Mouse (Mus musculus) liver, embryonic 13.5 days (tissue): Measurements from ENCODE around the gene 1810009A15Rik. TPM values are rescaled to one million over a fixed set of nuclear protein-coding genes. Genes with fewer than 3 reads are reported as not detected.

ENCODE experiments used
- ATAC-seq: fragments of 200-750 bp; cut with Nextera tagmentation; 2 replicates; pipeline ENCODE4 v1.8.0; 2017; ENCODE audit warnings: low read depth, mild to moderate bottlenecking, moderate number of reproducible peaks, moderate library complexity
- DNase-seq: peaks from one replicate; pipeline ENCODE4 v3.0.0; 2022
- H3K27ac ChIP-seq: fragments of 300-500 bp; sonication (generic); 2 replicates; pipeline ENCODE4 v1.5.1; 2015; ENCODE audit warnings: moderate library complexity, mild to moderate bottlenecking, inconsistent platforms
- H3K27me3 ChIP-seq: fragments of 300-500 bp; sonication (generic); 2 replicates; pipeline ENCODE4 v1.6.1; 2015; ENCODE audit warnings: mild to moderate bottlenecking, inconsistent platforms
- H3K36me3 ChIP-seq: fragments of 300-500 bp; sonication (generic); 2 replicates; pipeline ENCODE4 v1.6.1; 2015; ENCODE audit warnings: mild to moderate bottlenecking, inconsistent platforms
- H3K4me1 ChIP-seq: fragments of 300-500 bp; sonication (generic); replicated peaks from 2 replicates; pipeline ENCODE4 v1.6.1; 2015; ENCODE audit warnings: inconsistent platforms
- H3K4me2 ChIP-seq: fragments of 300-500 bp; sonication (generic); 2 replicates; pipeline ENCODE4 v1.6.1; 2015; ENCODE audit warnings: inconsistent platforms, mild to moderate bottlenecking, moderate library complexity
- H3K4me3 ChIP-seq: fragments of 300-500 bp; sonication (generic); replicated peaks from 2 replicates; pipeline ENCODE4 v1.5.1; 2015; ENCODE audit warnings: mild to moderate bottlenecking, inconsistent platforms
- H3K9ac ChIP-seq: fragments of 300-500 bp; sonication (generic); 2 replicates; pipeline ENCODE4 v1.6.1; 2015; ENCODE audit warnings: mild to moderate bottlenecking, inconsistent platforms
- H3K9me3 ChIP-seq: fragments of 300-500 bp; sonication (generic); replicated peaks from 2 replicates; pipeline ENCODE4 v1.6.1; 2016; ENCODE audit warnings: inconsistent platforms
- WGBS: fragments of 180-500 bp; shearing (Covaris S2); methylation state at CpG from one replicate; pipeline ENCODE4 v1.1.7; 2015; ENCODE audit not compliant: insufficient replicate concordance; 5-methylcytosine and 5-hydroxymethylcytosine counted together
- polyA plus RNA-seq: library from polyadenylated mRNA; unstranded; fragments of >200 nt; fragmentation: Nextera tagmentation; extraction: Ambion mirVana; gene quantifications from 2 replicates; pipeline ENCODE4 v1.2.1, GENCODE M21; 2015

Gene 1810009A15Rik
- polyA plus RNA-seq, result 89.5 and 92.3 TPM in 2 replicates

GRCm38 (mm10) chr19:8888511-8889385 is at the start of gene 1810009A15Rik, which contains the start of gene Gm49416:
Gene 1810009A15Rik, plus strand, starts transcription at chr19:8888853.
Gene Gm49416, plus strand, starts transcription at chr19:8888926.
- H3K27me3 ChIP-seq, result no peaks in the 10 kb centered on the region
- H3K36me3 ChIP-seq, result peaks cover 19% of the 10 kb centered on the region

DNA sequence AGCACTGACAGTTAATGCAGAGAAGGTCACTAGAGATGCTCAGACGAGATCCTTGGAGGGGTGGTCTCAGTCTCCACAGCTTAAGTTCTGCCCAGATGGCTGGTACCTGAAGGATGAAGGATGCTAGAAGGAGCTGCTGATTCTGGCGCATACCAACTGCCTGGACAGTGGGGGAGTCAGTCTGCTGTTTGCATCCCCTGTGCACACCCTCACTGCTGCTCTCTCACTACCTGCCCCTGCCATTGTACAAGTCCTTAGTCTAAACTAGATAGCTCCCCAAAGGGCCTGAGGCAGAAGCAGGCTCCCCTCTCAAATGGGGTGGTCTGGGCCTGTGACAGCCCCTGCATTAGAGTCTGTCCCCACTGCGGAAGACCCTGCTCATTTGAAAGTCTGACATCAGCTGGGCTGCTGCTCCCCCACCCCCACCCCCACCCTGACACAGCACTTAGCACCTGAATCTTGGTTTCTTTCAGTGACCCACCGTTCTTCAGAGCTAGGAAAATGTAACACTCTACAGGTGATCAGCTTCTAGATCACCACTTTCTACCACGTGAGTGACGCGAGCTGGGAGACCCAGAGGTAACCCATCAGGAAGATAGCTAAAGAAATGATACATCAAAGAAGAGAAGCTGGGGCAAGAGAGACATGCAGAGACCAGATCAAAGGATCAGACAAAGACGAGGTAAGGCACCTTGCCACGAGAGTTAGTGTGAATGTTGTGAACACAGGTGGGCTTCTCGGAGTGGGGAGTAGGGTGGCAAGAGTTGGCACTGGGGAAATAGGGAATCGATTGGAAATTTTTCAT is 49.3 kb upstream of the 1810009A15Rik start, which contains the start of gene Gng3:
Gene Gng3, minus strand, starts transcription at position 92 of the 805 bp plus-strand sequence.
- Histone ChIP-seq H3K36me3 (peaks cover 23% of the 10 kb centered on the region), H3K9me3 (no peaks in the 10 kb centered on the region), H3K9ac (peak within 1 kb of the TSS; percentile 87), H3K4me2 (peak within 1 kb of the TSS; percentile 91), H3K27ac (peak within 1 kb of the TSS; percentile 93), H3K4me3 (peak within 1 kb of the TSS; percentile 75), H3K27me3 (no peaks in the 10 kb centered on the region), H3K4me1 (peaks cover 46% of the 10 kb centered on the region)
- ATAC-seq (no peak), DNase-seq (no peak)
- WGBS, result 72% methylated on average over 11 of the region's 11 CpGs

More at GRCm38 (mm10) chr19:8888511-8889385, at the start of gene 1810009A15Rik, which contains the start of gene Gm49416:
- under 1% methylated on average over 58 of the region's 58 CpGs for WGBS
- no peaks in the 10 kb centered on the region for H3K9me3 ChIP-seq
- DNase-seq, result peak; percentile 94
- H3K27ac ChIP-seq, result peak within 1 kb of the TSS; percentile 89
- H3K9ac ChIP-seq, result peak within 1 kb of the TSS; percentile 85
- ATAC-seq, result peak; percentile 91
- peaks cover 53% of the 10 kb centered on the region for H3K4me1 ChIP-seq
- H3K4me3 ChIP-seq, result peak within 1 kb of the TSS; percentile 73
- H3K4me2 ChIP-seq, result peak within 1 kb of the TSS; percentile 84

- H3K27me3 ChIP-seq, result no peaks in the 10 kb centered on the region
- peaks cover 49% of the 10 kb centered on the region for H3K4me1 ChIP-seq
- peak overlapping the region; percentile 69 for H3K4me3 ChIP-seq
- DNase-seq (peak; percentile 72), ATAC-seq (peak; percentile 78)
- no peaks in the 10 kb centered on the region for H3K9me3 ChIP-seq
- 25% methylated on average over 29 of the region's 29 CpGs for WGBS
- peak overlapping the region; percentile 67 for H3K27ac ChIP-seq
- H3K9ac ChIP-seq, result peak overlapping the region; percentile 84
- peak overlapping the region; percentile 85 for H3K4me2 ChIP-seq
- peaks cover 17% of the 10 kb centered on the region for H3K36me3 ChIP-seq
Measured at GRCm38 (mm10) chr19:8839908-8840791, 48.5 kb upstream of the 1810009A15Rik start.

DNA sequence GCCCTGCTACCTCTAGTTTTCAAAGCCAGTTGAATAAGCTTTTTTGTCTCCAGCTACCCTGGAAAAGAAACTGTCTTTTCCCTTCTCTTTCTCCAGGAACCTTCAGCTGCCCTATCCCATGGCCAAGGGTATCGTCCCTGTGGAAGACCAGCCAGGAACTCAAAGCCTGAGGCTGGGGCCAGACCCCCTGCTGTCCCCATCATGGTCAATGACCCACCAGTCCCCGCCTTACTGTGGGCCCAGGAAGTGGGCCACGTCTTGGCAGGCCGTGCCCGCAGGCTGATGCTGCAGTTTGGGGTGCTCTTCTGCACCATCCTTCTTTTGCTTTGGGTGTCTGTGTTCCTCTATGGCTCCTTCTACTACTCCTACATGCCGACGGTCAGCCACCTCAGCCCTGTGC is 47.6 kb upstream of the 1810009A15Rik start:
- Histone ChIP-seq H3K36me3 (peaks cover 19% of the 10 kb centered on the region), H3K9me3 (no peaks in the 10 kb centered on the region), H3K27me3 (no peaks in the 10 kb centered on the region), H3K9ac (peak overlapping the region; percentile 84), H3K27ac (peak overlapping the region; percentile 67), H3K4me1 (peaks cover 49% of the 10 kb centered on the region), H3K4me2 (peak overlapping the region; percentile 85), H3K4me3 (peak overlapping the region; percentile 69)
- no peak for ATAC-seq
- DNase-seq, result no peak
- 77% methylated on average over 7 of the region's 7 CpGs for WGBS

GRCm38 (mm10) chr19:8842961-8843360 is 45.7 kb upstream of the 1810009A15Rik start:
- ATAC-seq (no peak), DNase-seq (no peak)
- Histone ChIP-seq H3K27me3 (no peaks in the 10 kb centered on the region), H3K4me1 (peaks cover 38% of the 10 kb centered on the region), H3K4me2 (no peak overlapping the region), H3K27ac (no peak overlapping the region), H3K36me3 (peaks cover 34% of the 10 kb centered on the region), H3K9me3 (no peaks in the 10 kb centered on the region), H3K4me3 (no peak overlapping the region), H3K9ac (no peak overlapping the region)
- 70% methylated on average over 6 of the region's 6 CpGs for WGBS

GRCm38 (mm10) chr19:8844371-8845129 is 44.1 kb upstream of the 1810009A15Rik start:
- Histone ChIP-seq H3K9me3 (no peaks in the 10 kb centered on the region), H3K36me3 (peaks cover 41% of the 10 kb centered on the region), H3K27me3 (no peaks in the 10 kb centered on the region), H3K9ac (no peak overlapping the region), H3K4me2 (no peak overlapping the region), H3K4me1 (peaks cover 22% of the 10 kb centered on the region), H3K4me3 (no peak overlapping the region), H3K27ac (no peak overlapping the region)
- ATAC-seq (no peak), DNase-seq (peak; percentile 48)
- WGBS, result 57% methylated on average over 5 of the region's 5 CpGs

DNA sequence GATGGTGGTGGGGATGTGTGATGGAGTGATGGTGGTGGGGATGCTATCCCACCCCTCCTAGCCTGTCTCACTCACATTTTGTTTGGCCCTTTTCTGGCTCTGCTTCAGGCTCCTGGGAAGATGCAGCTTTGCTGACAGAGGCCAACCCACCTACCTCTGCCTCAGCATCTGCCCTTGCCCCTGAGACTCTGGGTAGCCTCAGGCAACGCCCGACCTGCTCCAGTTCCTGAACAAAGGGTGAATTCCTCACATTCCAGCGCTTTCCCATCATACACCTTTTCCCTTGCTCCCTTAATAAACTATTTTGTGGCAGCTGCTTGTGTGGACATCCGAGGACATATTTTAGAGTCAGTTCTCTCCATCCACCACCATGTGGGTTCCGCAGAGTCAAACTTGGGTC is 40.3 kb upstream of the 1810009A15Rik start:
- no peaks in the 10 kb centered on the region for H3K9me3 ChIP-seq
- no peak overlapping the region for H3K9ac ChIP-seq
- H3K4me3 ChIP-seq, result no peak overlapping the region
- DNase-seq (no peak), ATAC-seq (no peak)
- H3K4me2 ChIP-seq, result no peak overlapping the region
- no peak overlapping the region for H3K27ac ChIP-seq
- H3K36me3 ChIP-seq, result peaks cover 38% of the 10 kb centered on the region
- peaks cover 10% of the 10 kb centered on the region for H3K4me1 ChIP-seq
- 75% methylated on average over 5 of the region's 5 CpGs for WGBS
- no peaks in the 10 kb centered on the region for H3K27me3 ChIP-seq

- no peak within 1 kb of the TSS for H3K9ac ChIP-seq
- no peak within 1 kb of the TSS for H3K27ac ChIP-seq
- peaks cover 32% of the 10 kb centered on the region for H3K36me3 ChIP-seq
- 46% methylated on average over 7 of the region's 7 CpGs for WGBS
- no peak within 1 kb of the TSS for H3K4me2 ChIP-seq
- ATAC-seq (peak; percentile 65; the same call in 1 of the 2 replicates), DNase-seq (no peak)
- H3K4me1 ChIP-seq, result peaks cover 7% of the 10 kb centered on the region
- H3K27me3 ChIP-seq, result no peaks in the 10 kb centered on the region
- H3K9me3 ChIP-seq, result no peaks in the 10 kb centered on the region
- H3K4me3 ChIP-seq, result no peak within 1 kb of the TSS
Measured at GRCm38 (mm10) chr19:8850402-8850901, 38.2 kb upstream of the 1810009A15Rik start, which contains the start of gene Lrrn4cl. Gene Lrrn4cl, plus strand, starts transcription at chr19:8850768.

GRCm38 (mm10) chr19:8851639-8852038 is 37.0 kb upstream of the 1810009A15Rik start:
- Histone ChIP-seq H3K4me2 (no peak overlapping the region), H3K36me3 (peaks cover 20% of the 10 kb centered on the region)
- WGBS, result 44% methylated on average over 7 of the region's 7 CpGs

More at GRCm38 (mm10) chr19:8851639-8852038, 37.0 kb upstream of the 1810009A15Rik start:
- no peak for DNase-seq
- Histone ChIP-seq H3K27ac (no peak overlapping the region), H3K9me3 (no peaks in the 10 kb centered on the region), H3K27me3 (no peaks in the 10 kb centered on the region), H3K4me3 (no peak overlapping the region), H3K4me1 (peaks cover 7% of the 10 kb centered on the region), H3K9ac (no peak overlapping the region)
- no peak for ATAC-seq
